Mouse (Mus musculus) small intestine, adult 2 months (tissue): ENCODE results near the gene Emc10. TPM values are rescaled to one million over a fixed set of nuclear protein-coding genes. Genes with fewer than 3 reads are reported as not detected.

Experiments
- H3K27ac ChIP-seq: fragments of 200-500 bp; 2 replicates; pipeline ENCODE4 v1.5.1; 2012; ENCODE audit warnings: low read depth, low read length, control low read depth, inconsistent platforms; ENCODE audit not compliant: insufficient read depth
- H3K27me3 ChIP-seq: fragments of 200-500 bp; 2 replicates; pipeline ENCODE4 v1.6.1; 2012; ENCODE audit warnings: mild to moderate bottlenecking, moderate library complexity, low read length, inconsistent platforms; ENCODE audit not compliant: control insufficient read depth, insufficient read depth
- H3K36me3 ChIP-seq: fragments of 200-500 bp; 2 replicates; pipeline ENCODE4 v1.6.1; 2012; ENCODE audit warnings: mild to moderate bottlenecking, low read length, control low read depth, inconsistent platforms; ENCODE audit not compliant: control insufficient read depth, insufficient read depth
- H3K4me1 ChIP-seq: fragments of 200-500 bp; 2 replicates; pipeline ENCODE4 v1.6.1; 2012; ENCODE audit warnings: low read length, inconsistent platforms, mixed read lengths; ENCODE audit not compliant: control insufficient read depth, insufficient read depth, insufficient read length
- H3K4me3 ChIP-seq: fragments of 200-500 bp; 2 replicates; pipeline ENCODE4 v1.5.1; 2012; ENCODE audit warnings: low read depth, mild to moderate bottlenecking, control low read depth, inconsistent platforms, low read length, moderate library complexity
- CTCF ChIP-seq: fragments of 200-500 bp; IDR thresholded peaks from 2 replicates; pipeline ENCODE4 v1.5.1; 2012; ENCODE audit warnings: low read depth, mild to moderate bottlenecking, control low read depth, inconsistent platforms, low read length, moderate library complexity, mixed read lengths; ENCODE audit not compliant: insufficient replicate concordance, insufficient read length; ENCODE audit errors: extremely low read depth
- POLR2A ChIP-seq: fragments of 200-500 bp; IDR thresholded peaks from 2 replicates; pipeline ENCODE4 v1.6.1; 2012; ENCODE audit warnings: low read depth, mild to moderate bottlenecking, control low read depth, inconsistent platforms, low read length, moderate library complexity
- whole genome bisulfite sequencing: fragments of 180-500 bp; shearing (Covaris S2); methylation state at CpG from one replicate; pipeline ENCODE4 v1.1.7; 2018; 5-methylcytosine and 5-hydroxymethylcytosine counted together
- polyA plus RNA-seq: library from polyadenylated mRNA; depleted of rRNA; stranded (reverse); fragments of >200 nt; gene quantifications from 2 replicates; pipeline ENCODE4 v1.2.3, GENCODE M21; 2012

The Emc10 gene
- polyA plus RNA-seq, 1 experiment: 256 TPM

DNA sequence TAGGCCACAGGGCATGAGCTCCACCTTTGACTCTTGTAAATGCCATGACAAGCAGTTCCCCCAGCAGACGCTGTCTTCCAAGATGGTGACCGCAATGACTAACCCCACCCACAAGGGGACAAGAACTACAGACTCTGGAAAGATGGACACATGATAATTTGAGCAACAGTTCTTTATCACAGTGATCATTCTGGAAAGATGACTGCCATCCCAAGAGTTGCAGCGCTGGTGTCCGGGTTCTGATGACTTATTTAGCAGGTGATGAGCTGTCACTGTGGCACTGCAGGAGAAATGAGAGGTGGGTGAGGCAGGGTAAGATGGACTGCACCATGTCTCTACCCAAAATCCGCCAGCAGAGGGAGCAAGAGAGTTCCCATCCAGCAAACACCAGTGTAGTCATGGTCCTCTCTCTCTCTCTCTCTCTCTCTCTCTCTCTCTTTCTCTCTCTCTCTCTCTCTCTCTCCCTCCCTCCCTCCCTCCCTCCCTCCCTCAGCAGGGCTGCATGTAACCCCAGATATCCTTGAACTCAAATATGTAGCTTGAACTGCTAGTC is 5.3 kb upstream of the Emc10 start:
- Histone ChIP-seq H3K4me1 (peaks cover 2% of the 10 kb centered on the region; the same call in 1 of the 2 replicates), H3K27me3 (no peaks in the 10 kb centered on the region), H3K4me3 (no peak overlapping the region), H3K27ac (no peak overlapping the region), H3K36me3 (no peaks in the 10 kb centered on the region)
- 24% methylated on average over 5 of the region's 5 CpGs for WGBS
- TF ChIP-seq POLR2A (no peak), CTCF (peak; percentile 64; the same call in 1 of the 2 replicates)

DNA sequence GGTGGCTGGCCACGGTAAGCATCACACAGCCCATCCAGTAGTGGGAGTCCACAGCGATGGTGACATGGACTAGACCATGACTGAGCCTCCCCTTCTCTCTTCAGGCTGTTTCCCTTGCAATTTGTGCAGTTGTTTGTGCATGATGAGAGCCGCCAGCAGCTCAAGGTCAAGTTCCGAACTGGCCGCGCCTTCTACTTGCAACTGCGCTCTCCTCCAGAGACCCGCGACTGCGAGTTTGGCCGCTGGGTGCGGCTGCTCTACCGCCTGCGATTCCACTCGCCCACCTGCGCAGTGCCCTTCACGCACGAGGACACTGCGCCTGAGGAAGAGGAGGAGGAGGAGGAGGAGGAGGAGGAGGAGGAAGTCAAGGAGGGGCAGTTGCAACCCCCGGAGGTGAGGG is 3.7 kb upstream of the Emc10 start:
- WGBS: 33% methylated on average over 20 of the region's 20 CpGs
- Histone ChIP-seq H3K27me3 (no peaks in the 10 kb centered on the region), H3K4me3 (no peak overlapping the region), H3K4me1 (peaks cover 2% of the 10 kb centered on the region; the same call in 1 of the 2 replicates), H3K27ac (no peak overlapping the region), H3K36me3 (no peaks in the 10 kb centered on the region)
- no peak for TF ChIP-seq CTCF
- no peak for TF ChIP-seq POLR2A

DNA sequence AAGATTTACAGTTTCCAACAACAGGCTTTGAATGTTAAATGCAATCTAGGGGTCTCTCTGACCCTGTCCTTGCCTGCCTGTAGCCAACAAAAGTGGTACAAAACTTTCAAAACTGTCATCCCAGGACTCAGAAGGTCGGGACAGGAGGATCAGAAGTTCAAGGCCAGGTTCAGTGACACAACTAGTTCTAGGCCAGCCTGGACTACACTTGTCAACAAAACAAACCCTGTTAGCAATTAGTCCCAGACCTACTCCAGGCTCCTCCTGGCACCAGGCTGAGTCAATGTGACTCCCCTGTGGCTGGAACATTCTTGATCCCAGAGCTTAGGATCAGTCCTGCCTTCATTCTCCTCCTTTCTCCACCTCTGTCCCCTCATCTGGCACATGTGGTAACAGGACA is 2.6 kb upstream of the Emc10 start:
- no peak for TF ChIP-seq CTCF
- no peak for TF ChIP-seq POLR2A
- Histone ChIP-seq H3K4me1 (peaks cover 2% of the 10 kb centered on the region), H3K36me3 (no peaks in the 10 kb centered on the region), H3K4me3 (no peak overlapping the region), H3K27me3 (no peaks in the 10 kb centered on the region), H3K27ac (no peak overlapping the region)
- WGBS: 47% methylated on average over 1 of the region's 1 CpGs

DNA sequence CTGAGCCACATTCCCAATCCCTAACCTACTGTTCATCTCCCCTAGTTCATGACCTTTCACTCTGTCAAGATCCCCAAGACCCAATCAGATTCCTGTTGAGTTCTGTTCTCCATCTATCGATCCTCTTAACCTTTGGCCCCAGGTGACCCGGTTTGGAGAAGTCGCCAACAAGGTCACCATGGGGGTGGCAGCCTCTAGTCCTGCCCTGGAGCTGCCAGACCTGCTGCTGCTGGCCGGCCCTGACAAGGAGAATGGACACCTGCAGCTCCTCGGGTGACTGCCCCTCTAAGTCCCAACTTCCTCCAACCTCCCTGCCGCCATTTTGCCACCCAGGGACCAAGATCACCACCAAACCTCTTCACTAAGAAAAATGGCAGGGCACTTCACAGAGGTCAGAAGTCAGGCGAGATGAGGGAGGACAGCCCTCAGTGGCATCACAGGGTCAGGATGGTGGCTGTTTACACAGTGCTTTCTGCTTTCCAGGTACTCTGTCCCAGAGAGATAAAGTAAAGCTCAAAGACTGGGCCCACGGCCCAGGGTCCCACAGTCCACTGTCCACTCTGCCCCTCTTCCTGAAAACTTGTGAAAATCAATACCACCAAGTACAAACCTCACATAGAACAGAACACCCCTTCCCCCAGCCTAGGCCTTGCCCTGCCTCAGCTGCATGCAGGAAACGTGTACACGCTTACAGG is 1.2 kb upstream of the Emc10 start:
- Histone ChIP-seq H3K4me3 (no peak overlapping the region), H3K4me1 (peaks cover 2% of the 10 kb centered on the region), H3K27me3 (no peaks in the 10 kb centered on the region), H3K27ac (no peak overlapping the region), H3K36me3 (peaks cover 3% of the 10 kb centered on the region)
- TF ChIP-seq POLR2A (no peak), CTCF (no peak)
- 82% methylated on average over 10 of the region's 10 CpGs for WGBS

DNA sequence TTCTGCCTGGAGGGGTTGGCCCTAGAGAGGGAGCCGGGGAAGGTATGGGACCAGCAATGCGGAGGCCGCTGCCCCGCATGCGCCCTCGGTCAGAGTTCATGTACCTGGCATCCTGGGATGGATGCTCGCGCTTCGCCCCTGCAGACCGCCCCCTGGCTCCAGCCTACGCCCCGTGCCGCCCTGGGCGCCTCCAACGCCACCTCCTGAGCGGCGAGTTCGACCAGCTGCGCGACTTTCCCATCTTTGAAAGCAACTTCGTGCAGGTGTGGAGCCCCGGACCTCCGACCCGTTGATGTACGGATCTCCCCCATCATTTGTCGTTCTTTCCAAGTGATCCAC is 411 bp upstream of the Emc10 start:
- TF ChIP-seq POLR2A (no peak), CTCF (no peak)
- Histone ChIP-seq H3K4me3 (peak overlapping the region; percentile 92), H3K4me1 (peaks cover 2% of the 10 kb centered on the region), H3K36me3 (peaks cover 10% of the 10 kb centered on the region), H3K27me3 (no peaks in the 10 kb centered on the region), H3K27ac (peak overlapping the region; percentile 50; the same call in 1 of the 2 replicates)
- 1% methylated on average over 26 of the region's 26 CpGs for WGBS

DNA sequence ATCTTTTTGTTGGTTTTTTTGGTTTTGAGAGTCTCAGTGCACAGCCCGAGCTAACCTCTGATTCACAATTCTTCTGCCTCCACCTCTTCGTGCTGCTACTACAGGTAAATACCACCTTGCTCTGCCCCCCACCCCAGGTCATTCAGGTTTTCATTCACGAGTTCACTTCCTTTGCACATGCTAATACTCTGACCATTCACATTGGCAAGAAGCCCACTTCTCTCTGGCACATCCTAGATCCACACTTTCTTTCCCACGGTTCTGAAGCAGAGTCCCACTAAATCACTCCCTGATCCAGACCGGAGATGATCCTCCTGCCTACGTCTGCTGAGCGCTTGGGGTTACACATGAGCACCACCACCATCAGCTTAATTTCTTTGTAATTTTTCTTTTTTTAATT is 1.2 kb downstream of the Emc10 start:
- Histone ChIP-seq H3K4me1 (peaks cover 2% of the 10 kb centered on the region), H3K36me3 (peaks cover 18% of the 10 kb centered on the region), H3K4me3 (no peak overlapping the region), H3K27ac (no peak overlapping the region), H3K27me3 (no peaks in the 10 kb centered on the region)
- TF ChIP-seq CTCF: no peak
- TF ChIP-seq POLR2A: no peak
- WGBS: 79% methylated on average over 7 of the region's 7 CpGs

DNA sequence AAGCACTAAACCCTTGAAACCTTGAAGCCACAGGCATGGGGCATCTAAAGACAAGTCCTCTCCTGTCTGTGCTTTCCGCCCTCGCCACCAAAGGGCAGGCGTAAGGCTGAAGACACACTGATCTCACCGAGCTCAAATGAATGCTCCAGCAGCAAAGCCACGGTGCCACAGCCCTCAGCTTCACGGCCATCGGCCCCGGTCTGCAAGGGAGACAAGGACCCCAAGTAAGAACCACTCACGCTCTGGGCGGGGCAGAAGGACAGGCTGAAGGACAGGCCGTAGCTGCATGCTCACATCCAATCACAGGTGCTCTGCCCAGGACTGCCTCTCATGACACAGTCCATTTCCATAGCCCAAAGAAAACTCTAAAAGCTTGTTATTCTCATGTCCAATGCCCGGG is 1.6 kb downstream of the Emc10 start:
- 94% methylated on average over 12 of the region's 12 CpGs for WGBS
- Histone ChIP-seq H3K4me1 (peaks cover 2% of the 10 kb centered on the region), H3K4me3 (no peak overlapping the region), H3K27me3 (no peaks in the 10 kb centered on the region), H3K36me3 (peaks cover 18% of the 10 kb centered on the region), H3K27ac (no peak overlapping the region)
- no peak for TF ChIP-seq CTCF
- no peak for TF ChIP-seq POLR2A
